Mouse (Mus musculus) MEL-GATA-1-ER (cell line): ENCODE results near the gene Mdga1.
A peak's percentile ranks its signal among the peaks of the same experiment; 100 is the strongest.

Source experiments
- DNase-seq: peaks from one replicate; pipeline ENCODE4 v3.0.0-alpha.2; 2012; ENCODE audit warnings: low read depth; ENCODE audit errors: extremely low read depth

The Mdga1 gene

DNA sequence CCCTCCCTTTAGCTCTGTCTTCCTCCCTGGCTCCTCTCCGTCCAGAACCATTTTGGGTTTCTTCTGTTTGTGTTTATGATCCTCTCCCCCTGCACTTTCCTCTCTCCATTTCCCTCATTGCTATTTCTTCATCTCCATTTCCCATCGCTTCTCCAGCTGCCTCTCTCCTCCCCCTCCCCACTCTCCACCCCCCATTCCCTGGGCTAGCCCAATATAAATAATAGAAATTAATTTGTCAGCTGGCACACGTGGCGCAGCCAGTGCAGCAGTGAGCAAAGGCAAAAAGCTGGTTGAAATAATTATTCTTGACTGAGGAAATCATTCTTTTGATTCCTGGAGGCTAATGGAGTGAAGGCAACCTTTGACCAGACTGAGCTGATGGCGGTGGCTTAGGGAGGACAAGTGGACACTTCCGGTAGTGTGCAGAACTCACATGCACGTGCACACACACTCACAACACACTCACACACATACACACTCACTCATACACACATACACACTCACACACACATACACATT lies at the start of gene Mdga1:
Gene Mdga1 (minus strand): TSS at position 51 of the 519 bp plus-strand sequence.
- DNase-seq: no peak

DNA sequence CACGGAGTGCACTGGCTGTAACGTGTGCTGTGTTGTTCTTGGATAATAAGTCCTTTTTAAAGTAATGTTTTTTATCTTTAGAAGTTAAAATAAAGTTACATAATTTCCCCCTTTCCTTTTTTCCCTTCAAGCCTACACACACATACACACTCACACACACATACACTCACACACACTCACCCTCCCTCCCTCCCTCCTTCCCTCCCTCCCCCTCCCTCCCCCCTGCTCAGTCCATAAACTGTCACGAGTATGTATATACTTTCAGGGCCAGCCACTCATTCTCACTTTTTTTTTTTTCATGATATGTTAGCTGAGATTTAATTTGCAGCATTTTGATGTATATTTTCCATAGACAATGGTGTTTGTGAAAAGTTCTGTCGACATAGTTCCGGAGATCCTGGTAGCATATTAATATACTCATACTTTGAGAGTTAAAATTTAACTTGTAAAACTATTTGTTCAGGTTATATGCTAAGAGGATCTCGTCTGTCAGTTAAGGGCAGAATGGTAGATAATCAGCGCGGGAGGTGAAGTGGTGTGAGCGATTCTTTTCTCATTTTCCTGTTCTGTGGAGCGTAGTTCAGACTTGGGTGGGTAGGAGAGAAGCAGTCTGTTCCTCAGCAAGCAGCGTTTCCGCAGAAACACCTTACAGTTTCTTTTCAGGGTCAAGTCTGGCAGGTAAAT lies 49.2 kb upstream of the Mdga1 start:
- DNase-seq: no peak

DNA sequence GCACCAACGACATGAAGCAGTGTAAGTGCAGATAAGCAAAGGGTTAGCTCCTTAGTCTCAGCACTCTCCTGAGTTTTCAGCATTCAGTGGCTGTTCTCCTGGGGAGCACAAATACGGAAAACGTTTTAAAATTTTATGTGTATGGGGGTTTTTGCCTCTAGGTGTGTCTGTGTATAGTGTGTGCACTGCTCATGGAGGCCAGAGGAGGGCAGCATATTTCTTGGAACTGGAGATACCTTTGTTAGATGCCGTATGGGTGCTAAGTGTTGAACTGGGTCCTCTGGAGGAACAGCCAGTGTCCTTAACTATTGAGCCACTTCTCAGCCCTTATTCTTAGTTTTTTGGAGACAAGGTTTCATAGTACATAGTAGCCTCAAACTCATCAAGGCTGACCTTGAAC lies 44.8 kb upstream of the Mdga1 start:
- DNase-seq: no peak

DNA sequence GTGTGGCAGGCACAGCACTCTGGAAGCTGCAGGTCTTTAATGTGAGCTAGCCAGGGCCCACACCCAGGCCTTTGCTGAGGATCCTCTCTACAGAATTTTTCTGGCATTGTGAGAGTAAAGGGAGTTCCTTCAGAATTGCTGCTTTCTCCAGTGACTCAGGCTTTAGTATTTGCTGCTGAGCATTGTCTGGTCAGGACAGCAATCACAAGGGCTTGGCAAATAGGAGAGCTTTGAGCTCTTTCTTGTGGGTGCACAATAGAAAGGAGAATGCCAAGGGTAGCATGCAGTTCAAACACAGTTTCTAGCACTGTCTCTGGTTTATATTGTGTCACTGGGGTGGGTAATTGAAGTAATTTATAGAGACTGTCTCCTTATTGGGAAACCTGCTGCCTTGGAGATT lies 38.5 kb upstream of the Mdga1 start:
- DNase-seq: no peak

DNA sequence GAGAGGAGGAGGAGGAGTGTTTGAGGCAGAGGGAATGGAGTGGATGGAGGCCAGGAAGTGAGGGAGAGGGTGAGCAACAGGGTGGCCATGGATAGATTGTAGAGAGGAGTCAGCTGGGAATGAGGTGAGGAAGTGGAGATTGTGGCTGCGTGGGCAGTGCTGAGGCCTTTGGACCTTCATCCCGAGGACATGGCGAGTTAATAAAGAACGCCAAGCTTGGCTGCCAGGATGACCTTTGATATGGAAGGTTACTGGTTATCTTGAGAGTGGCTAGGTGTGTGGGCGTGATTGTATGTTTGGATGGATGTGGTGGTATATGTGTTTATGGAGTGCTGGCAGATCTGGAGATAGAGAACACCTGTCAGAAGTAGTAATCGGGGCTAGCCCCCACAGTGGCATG lies 38.0 kb upstream of the Mdga1 start:
- DNase-seq: no peak

DNA sequence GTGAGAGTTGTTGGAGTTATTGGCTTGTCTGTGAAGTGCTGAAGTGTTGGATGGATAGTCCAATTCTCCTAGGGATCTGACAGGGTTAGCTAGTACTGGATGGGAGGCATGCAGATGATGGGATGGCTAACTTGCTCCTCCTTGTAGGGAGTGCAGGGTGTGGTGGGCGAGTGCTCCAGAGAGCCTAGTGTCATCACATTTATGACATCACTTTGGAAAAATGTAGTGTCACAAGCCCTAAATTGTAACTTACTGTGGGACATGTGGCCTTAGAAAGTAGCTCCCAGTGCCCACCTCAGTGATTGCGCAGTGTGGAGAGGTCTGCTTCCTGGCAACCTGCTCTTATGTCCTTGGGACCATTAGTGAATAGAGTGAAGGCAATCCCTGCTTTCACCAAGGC lies 37.0 kb upstream of the Mdga1 start:
- no peak for DNase-seq

DNA sequence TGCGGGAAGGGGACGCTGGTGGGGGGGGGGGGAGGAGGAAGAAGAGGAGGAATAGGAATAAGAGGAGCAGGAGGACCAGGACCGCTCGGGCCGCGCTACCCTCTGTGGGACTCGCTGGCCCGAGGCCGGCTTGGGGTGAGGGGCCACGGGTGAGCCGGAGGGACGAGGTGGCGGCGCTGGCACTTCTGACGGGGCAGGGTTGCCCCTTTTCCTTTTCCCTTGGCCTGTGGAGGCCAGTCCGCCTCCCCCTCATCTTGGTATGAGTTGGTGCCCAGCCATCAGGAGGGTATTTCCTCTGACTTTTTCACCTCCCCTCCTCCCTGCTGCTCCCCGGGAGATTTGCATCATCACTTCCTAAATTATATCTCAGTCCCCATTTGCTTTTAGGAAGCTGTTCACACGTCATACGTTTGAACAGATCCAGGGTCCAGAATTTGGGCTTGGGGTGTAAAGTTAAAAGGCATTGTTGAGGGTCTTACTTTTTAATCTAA lies 35.6 kb upstream of the Mdga1 start:
- DNase-seq: no peak

DNA sequence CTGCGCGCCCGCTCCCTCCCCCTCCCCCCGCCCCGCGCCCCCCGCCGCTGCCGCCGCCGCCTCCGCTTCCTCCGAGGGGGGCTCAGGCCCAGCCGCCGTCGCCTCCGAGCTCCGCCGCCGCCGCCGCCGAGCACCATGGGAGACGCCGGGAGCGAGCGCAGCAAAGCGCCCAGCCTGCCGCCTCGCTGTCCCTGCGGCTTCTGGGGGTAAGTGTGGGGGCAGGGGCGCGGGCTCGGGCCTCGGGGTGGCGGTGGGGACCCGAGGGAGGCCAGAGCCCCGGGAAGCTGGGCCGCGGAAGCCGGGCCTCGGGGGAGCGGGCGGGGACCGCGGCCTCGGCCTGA lies 35.2 kb upstream of the Mdga1 start:
- DNase-seq: no peak

DNA sequence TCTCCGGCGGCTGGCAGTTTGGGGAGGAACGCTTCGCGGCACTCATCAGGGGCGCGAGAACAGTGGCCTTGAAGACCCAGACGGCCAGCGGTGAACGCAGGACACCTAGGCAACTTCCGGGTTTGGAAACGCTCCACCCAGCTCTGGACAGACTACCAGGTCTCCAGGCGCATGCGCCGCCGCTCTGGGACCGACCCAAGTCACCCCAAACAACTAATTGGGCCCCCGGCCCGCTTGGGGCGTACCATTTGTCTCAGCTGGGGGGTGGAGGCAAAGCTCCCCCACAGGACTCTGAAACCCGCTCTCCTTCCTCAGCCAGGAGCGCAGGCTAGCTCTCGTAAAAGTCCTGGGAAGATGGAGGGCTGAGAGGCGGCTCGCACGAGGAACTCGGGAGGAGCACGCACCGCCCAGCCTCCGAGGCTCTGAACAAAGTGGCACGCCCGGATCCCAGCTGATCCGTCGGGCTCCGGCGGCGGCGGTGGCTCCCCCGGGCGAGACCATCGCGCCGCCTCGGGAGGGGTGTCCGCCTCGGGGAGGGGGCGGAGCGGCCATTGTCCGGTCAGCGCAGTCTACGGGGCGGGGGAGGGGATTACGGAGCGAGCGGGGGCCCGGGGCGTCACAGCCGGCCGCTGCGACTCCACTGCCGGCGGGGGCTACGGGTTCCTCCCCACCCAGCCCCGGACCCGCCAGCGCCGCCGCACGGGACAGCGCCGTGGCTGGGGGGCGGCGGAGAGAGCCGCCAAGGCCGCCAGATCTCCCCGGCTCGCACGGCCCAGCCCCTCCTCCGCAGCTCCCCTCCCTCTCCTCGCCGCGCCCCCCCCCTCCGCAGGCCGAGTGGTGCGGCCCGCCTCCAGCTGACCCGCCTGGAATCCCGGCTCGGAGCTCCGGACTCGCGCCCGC lies 34.6 kb upstream of the Mdga1 start, which contains the start of gene Zfand3:
Gene Zfand3 (plus strand): TSS at position 531 of the 900 bp plus-strand sequence.
- peak; percentile 89 for DNase-seq

DNA sequence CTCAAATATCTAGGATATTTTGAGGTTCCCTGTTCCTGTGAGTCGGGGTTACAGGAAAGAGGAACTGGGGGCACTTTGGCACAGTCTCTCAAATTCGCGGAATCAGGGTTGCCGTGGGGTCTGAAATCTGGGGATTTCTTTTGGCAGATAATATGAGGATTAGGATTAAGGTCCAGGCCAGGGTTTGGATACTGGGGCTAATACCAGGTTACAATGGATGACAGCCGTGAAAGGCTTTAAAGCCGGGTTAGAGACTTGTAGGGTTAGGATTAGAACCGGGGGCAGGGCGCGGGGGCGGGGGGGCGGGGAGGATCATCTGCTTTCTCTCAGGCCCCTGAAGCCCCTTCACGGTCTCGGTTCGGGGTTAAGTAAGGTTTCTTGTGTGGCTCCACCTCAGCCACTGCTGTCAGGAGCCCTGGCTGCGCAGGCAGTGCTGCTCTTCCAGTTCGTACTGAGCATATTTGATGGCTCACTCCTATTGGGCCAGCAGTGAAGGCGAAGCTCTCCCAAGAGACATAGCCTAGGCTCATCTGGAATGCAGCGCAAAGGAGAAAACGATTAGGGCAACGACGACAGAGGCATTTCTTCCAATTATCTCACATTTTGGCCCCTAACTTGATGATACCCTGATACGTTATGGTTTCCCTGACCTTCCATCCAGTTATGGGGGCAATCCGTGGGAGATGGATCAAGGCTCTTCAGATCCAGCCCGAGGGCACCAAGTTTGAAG lies 28.8 kb upstream of the Mdga1 start:
- DNase-seq: no peak

DNA sequence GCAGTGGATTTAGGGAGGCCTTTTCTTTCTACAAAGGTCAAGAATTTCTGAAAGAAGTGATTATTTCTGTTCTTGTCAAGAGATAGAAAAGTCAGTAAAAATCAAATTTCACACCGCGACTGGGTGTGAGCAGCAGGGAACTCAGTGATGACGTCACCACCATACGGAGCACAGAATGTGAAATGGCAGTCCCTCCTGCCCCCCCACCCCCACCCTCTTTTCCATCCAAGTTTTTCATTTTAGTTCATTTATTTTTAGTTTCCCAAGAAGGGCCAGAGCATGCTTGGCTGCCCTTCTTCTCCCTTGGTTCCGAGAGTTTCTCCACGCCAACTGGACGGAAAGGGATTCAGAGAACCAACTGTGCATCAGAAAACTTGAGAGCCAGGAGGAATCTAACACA lies 27.8 kb upstream of the Mdga1 start:
- no peak for DNase-seq

DNA sequence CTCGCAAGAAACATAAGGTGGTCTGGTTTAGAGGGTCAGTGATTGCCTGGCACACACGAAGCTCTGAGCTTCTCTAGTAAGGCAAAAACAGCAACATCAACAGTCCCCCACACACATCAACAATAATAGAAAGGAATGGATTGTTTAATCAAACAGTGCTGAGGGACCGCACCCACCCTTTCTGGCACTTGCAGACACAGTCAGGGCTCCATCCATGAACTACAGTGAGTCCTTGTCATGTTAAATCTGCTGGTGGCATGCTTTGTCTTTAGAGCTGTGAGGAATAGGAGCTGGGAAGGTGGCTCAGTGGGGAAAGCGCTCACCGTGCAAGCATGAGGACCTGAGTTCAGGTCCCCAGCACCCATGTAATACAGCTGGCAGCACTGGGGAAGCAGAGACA lies 26.1 kb upstream of the Mdga1 start:
- DNase-seq: no peak

DNA sequence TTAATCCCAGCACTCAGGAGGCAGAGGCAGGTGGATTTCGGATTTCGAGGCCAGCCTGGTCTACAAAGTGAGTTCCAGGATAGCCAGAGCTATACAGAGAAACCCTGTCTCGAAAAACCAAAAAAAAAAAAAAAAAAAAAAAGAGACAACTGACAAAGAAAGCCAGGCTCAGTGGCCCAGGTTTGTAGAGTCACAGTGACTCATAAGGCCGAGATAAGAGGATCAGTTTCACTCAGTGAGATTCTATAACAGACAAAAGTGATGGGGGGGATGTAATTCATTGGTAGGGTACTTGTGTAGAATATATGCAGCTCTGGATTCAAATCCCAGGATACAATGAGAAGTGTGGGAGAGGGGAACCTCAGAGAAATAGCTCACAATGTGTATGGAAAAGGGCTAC lies 24.6 kb upstream of the Mdga1 start:
- DNase-seq: no peak

DNA sequence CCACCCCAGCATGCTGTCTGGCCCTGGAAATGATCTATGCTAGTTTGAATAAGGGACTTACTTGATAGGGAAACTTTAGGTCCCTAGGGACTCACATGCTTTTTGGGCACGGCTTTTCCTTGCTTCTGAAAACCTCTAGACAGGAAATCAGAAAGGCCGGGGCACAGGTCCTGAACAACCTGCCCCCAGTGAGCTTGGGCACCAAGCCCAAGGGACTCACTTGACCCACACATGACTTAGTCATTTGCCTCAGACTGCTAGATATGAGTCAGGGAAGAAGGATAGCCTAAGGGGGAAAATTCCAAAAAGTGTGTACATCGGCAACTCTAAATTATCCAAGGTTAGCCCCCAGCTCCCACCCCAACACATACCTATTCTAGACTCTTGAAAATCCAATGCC lies 24.1 kb upstream of the Mdga1 start:
- no peak for DNase-seq

DNA sequence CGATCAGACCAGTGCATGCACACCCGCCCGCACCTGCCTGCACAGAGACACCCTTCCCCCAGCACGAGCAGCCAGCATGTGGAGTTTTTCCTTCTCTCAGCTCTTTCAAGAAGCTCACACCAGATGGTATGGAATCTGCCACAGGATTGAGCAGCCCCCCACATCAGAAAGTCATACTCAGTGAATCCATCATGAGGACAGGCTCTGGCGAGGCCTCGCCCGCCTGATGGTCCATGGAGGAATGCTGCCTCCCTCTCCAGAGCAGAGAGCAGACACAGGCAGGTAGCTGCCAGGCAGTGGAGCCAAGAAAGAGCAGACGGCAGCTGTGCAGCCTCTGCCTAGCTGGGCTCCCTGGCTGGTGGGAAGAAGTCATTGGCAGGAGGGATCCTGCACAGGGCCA lies 23.6 kb upstream of the Mdga1 start:
- DNase-seq: no peak

DNA sequence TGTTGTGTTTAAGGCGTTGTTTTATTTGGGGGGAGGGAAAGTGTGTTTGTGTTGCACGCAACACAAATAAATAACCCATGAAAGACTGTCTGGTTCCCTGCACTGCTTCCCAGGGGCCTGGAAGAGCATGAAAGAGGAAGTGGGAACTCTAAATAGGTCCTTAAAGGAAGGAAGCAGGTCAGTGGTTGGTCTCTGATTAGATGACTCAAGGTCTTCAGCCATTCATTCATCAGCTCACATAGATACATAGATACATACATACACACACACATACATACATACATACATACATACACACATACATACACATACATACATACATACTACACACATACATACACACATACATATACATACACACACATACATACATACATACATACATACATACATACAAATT lies 21.0 kb upstream of the Mdga1 start:
- no peak for DNase-seq

DNA sequence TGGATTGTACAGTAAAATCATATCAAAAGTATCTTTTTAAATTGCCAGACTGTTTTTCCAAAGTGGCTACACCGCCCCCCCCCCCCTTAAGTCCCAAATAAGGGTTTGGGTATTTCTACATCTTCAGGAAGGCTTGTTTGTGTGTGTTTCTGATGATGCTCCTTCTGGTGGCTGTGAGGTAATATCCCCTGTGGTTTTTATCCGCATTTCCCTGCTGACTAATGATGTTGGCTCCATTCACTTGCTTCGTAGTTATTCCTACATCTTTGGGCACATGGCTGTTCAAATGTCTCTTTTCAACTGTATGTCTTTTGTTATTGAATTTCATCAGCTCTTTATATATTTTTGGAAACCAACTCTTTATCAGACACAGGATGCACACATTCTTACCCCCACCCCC lies 20.2 kb upstream of the Mdga1 start:
- DNase-seq: no peak

DNA sequence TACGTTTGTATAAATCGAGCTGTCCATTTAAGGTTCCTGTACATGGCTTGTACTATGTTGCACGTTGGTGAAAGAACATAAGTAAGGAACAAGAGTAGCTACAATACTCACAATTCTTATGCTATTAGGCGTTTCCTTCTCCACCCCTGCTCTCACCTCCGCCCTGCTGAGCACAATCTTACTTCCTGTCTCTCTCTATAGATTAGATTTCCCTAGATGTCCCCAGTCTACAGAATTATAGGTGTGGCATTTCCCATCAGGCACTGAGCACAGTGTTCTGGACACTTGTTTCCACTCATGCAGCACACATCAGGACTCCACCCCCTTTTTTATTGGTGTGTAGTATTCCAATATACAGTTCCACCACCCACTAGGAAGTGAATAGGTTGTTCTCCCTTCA lies 19.8 kb upstream of the Mdga1 start:
- no peak for DNase-seq

DNA sequence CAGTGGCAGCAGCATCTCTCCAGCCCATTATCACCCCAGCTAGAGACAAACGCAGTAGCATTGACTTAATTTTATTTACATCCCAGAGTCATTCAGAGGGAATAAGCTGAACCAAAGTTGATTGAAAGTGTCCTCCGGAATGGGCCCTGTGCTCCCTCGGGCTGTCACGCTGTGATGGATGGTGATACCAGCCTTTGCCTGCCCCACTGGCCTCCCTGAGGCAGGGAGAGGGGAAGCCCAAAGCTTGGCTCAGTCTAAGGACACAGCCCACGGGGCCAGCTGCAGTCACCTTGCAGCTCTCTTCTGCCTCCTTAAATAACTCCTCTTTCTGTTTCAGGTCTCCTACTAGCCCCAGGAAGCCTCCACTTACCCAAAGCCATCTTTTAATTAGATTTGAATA lies 18.3 kb upstream of the Mdga1 start:
- DNase-seq: no peak

DNA sequence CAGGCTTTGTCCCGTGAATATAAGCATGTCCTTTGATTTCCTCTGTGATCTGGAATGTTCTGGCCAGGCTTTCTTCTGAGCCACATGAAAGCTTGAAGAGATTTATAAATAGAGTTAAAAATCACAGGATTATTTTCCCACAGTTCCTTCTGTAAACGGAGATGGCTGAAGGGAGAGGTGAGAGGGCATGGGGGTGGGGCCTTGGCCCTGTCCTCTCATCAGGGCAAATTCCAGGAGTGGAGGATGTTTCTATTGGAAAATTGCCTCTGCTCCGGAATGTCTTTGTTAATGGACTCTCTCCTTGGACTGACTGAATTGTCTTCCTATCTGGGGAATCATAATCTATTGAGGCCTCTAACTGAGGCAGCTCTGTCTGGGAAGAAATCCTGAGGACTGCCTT lies 15.6 kb upstream of the Mdga1 start:
- DNase-seq: no peak

DNA sequence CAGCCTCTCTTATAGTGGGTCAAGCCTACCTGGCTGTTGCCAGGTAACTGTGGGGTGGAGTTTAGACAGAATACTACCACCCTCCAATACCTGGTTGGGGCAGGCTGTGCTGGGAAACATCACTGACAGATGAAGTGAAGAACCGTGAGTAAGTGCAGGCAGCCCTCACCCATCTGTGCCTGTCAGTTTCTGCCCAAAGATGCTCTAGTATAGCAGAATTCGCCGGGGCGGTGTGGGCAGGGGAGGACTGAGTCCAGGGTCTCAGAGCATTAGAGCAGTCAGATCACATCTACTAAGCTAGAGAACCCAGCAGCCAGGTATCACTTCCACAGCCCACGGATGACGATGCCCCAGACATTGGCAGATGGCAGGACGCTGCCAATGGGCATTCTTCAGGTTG lies 15.0 kb upstream of the Mdga1 start:
- DNase-seq: no peak

DNA sequence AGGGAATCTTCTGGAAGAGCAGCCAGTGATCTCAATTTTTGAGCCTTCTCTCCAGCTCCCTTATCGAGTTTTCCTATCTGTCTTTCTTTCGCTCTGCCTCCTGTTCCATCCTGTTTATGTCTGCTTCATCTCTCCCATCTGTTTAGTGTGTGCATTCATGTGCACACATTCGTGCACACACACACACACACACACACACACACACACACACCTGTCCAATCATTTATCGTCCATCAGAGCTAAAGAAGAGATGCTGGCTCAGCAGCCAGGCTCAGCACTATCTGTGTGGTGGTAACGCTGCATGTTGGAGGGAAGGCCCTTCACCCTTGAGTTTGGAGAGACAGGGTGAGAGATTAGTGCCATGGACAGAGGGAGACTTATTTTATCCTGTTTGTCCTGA lies 13.3 kb upstream of the Mdga1 start:
- no peak for DNase-seq
